Mouse (Mus musculus) kidney, postnatal 36 days (tissue): ENCODE results near the gene Nup133.

ENCODE experiments used
- DNase-seq, 2 experiments: peaks; one replicate each; pipeline ENCODE4 v3.0.0; 2021 to 2022; ENCODE audit warnings: mixed read lengths in 2 of 2

Nup133 gene

GRCm38 (mm10) chr8:123884721-123885565, 64.1 kb downstream of the Nup133 start:
- no peak for DNase-seq

- no peak for DNase-seq
Observed at GRCm38 (mm10) chr8:123883094-123883493, 66.0 kb downstream of the Nup133 start.

- no peak for DNase-seq
Observed at GRCm38 (mm10) chr8:123882412-123882811, 66.7 kb downstream of the Nup133 start.

GRCm38 (mm10) chr8:123880821-123881350, 68.2 kb downstream of the Nup133 start:
- DNase-seq, result no peak

GRCm38 (mm10) chr8:123880271-123880670, 68.8 kb downstream of the Nup133 start:
- DNase-seq, result no peak

- no peak for DNase-seq
Observed at GRCm38 (mm10) chr8:123877865-123878264, 71.2 kb downstream of the Nup133 start.

GRCm38 (mm10) chr8:123874324-123874723, 74.7 kb downstream of the Nup133 start:
- no peak for DNase-seq

GRCm38 (mm10) chr8:123873364-123873763, 75.7 kb downstream of the Nup133 start:
- DNase-seq, result no peak

GRCm38 (mm10) chr8:123872048-123872447, 77.0 kb downstream of the Nup133 start:
- DNase-seq, result no peak

- no peak for DNase-seq
Observed at GRCm38 (mm10) chr8:123866971-123867370, 82.1 kb downstream of the Nup133 start.

- no peak for DNase-seq
Observed at GRCm38 (mm10) chr8:123865786-123866185, 83.3 kb downstream of the Nup133 start.

GRCm38 (mm10) chr8:123860386-123860785, 88.7 kb downstream of the Nup133 start:
- DNase-seq, result no peak

GRCm38 (mm10) chr8:123859648-123860259, 89.3 kb downstream of the Nup133 start, which contains the start of gene Ccsap:
TSS of gene Ccsap (minus strand) at chr8:123860209.
- DNase-seq, result peak; percentile 29 to 59

- DNase-seq, result peak; percentile 93 to 96
Observed at GRCm38 (mm10) chr8:123858941-123859647, 90.0 kb downstream of the Nup133 start.

- DNase-seq, result no peak
Observed at GRCm38 (mm10) chr8:123858574-123858940, 90.5 kb downstream of the Nup133 start.

GRCm38 (mm10) chr8:123857361-123857760, 91.7 kb downstream of the Nup133 start:
- DNase-seq, result no peak

- DNase-seq, result no peak
Observed at GRCm38 (mm10) chr8:123854733-123855475, 94.2 kb downstream of the Nup133 start.

- no peak for DNase-seq
Observed at GRCm38 (mm10) chr8:123854252-123854651, 94.8 kb downstream of the Nup133 start.

- no peak for DNase-seq
Observed at GRCm38 (mm10) chr8:123851590-123851989, 97.5 kb downstream of the Nup133 start.

GRCm38 (mm10) chr8:123849352-123849751, 99.7 kb downstream of the Nup133 start:
- DNase-seq, result no peak

GRCm38 (mm10) chr8:123847546-123847945, 101.5 kb downstream of the Nup133 start:
- peak in 1 of 2 experiments; percentile 27 for DNase-seq
